Mouse (Mus musculus) CD4-positive, CD25-positive, alpha-beta regulatory T cell, adult 4 months (primary cell): ENCODE data around the gene Mpg. TPM values are rescaled to one million over a fixed set of nuclear protein-coding genes. Genes with fewer than 3 reads are reported as not detected.

ENCODE experiments used
- ATAC-seq: one replicate; pipeline ENCODE4 v1.8.0; 2017
- polyA plus RNA-seq, 2 experiments: library from polyadenylated mRNA; unstranded; fragments of 100-300 nt; shearing (Covaris generic); gene quantifications; one replicate each; pipeline ENCODE4 v1.2.1; 2017

Gene Mpg
- polyA plus RNA-seq, 2 experiments from 2014 or later = 27.0 to 39.9 TPM

GRCm38 (mm10) chr11:32262674-32263415 lies 36.5 kb downstream of the Mpg start:
- ATAC-seq = no peak

GRCm38 (mm10) chr11:32265117-32265738 lies 38.9 kb downstream of the Mpg start:
- no peak for ATAC-seq

- no peak for ATAC-seq
These were observed 39.9 kb downstream of the Mpg start for GRCm38 (mm10) chr11:32266194-32266593.

- no peak for ATAC-seq
These were observed 40.5 kb downstream of the Mpg start for GRCm38 (mm10) chr11:32266776-32267175.

- ATAC-seq = peak; percentile 96
These were observed 41.0 kb downstream of the Mpg start, which contains the start of gene Nprl3 for GRCm38 (mm10) chr11:32267188-32267884. TSS of gene Nprl3 (minus strand) at chr11:32267707.

- peak; percentile 2 for ATAC-seq
These were observed 41.7 kb downstream of the Mpg start for GRCm38 (mm10) chr11:32267964-32268363.

- ATAC-seq = no peak
These were observed 42.6 kb downstream of the Mpg start for GRCm38 (mm10) chr11:32268952-32269351.

GRCm38 (mm10) chr11:32271178-32271577 lies 44.9 kb downstream of the Mpg start:
- ATAC-seq = no peak

GRCm38 (mm10) chr11:32276347-32276746 lies 50.0 kb downstream of the Mpg start, which contains the start of gene Hba-x:
TSS of gene Hba-x (plus strand) at chr11:32276400.
- no peak for ATAC-seq

- ATAC-seq = no peak
These were observed 51.6 kb downstream of the Mpg start for GRCm38 (mm10) chr11:32277736-32278457.

GRCm38 (mm10) chr11:32278458-32278957 lies 52.2 kb downstream of the Mpg start:
- no peak for ATAC-seq

GRCm38 (mm10) chr11:32280646-32281045 lies 54.3 kb downstream of the Mpg start:
- ATAC-seq = no peak

- no peak for ATAC-seq
These were observed 55.3 kb downstream of the Mpg start for GRCm38 (mm10) chr11:32281416-32282144.

Other genes with a start within 250 kb of the Mpg start
- gene Nsg2, start 226.0 kb upstream of the Mpg start, polyA plus RNA-seq = 10 to 100 TPM; 72.5 to 88.8 TPM
- 10 to 100 TPM in 1 of 2 experiments, 1 to 10 TPM in 1; 5.8 to 10.0 TPM for gene Il9r, start 26.2 kb upstream of the Mpg start, polyA plus RNA-seq
- 10 to 100 TPM; 55.7 to 58.6 TPM for gene Snrnp25, start 21.1 kb upstream of the Mpg start, polyA plus RNA-seq
- gene Rhbdf1, start 4.2 kb upstream of the Mpg start, polyA plus RNA-seq = 1 to 10 TPM in 1 of 2 experiments, not detected in 1; 1.1 TPM
- 10 to 100 TPM; 39.1 to 68.6 TPM for gene Nprl3, start 41.2 kb downstream of the Mpg start, polyA plus RNA-seq
- gene Hba-x, start 49.9 kb downstream of the Mpg start, polyA plus RNA-seq = not detected
- 1 to 10 TPM; 3.9 to 4.5 TPM for gene Hba-a1, start 57.0 kb downstream of the Mpg start, polyA plus RNA-seq
- not detected for gene Hbq1b, start 60.5 kb downstream of the Mpg start, polyA plus RNA-seq
- gene Hba-a2, start 70.0 kb downstream of the Mpg start, polyA plus RNA-seq = 10 to 100 TPM in 1 of 2 experiments, not detected in 1; 13.1 TPM
- not detected for gene Hbq1a, start 73.6 kb downstream of the Mpg start, polyA plus RNA-seq
- under 1 TPM in 1 of 2 experiments, not detected in 1; 0.28 TPM for gene Sh3pxd2b, start 121.3 kb downstream of the Mpg start, polyA plus RNA-seq
- gene Ubtd2, start 228.9 kb downstream of the Mpg start, polyA plus RNA-seq = 1 to 10 TPM; 1.8 to 4.9 TPM